Mouse (Mus musculus): Measurements from ENCODE around the gene Erg28.

GRCm38 (mm10) chr12:85779707-85780106, 44.6 kb downstream of the Erg28 start:
- TF ChIP-seq CTCF (IDR thresholded peaks at IDR 0.05; ENCODE audit: control insufficient read depth, insufficient read depth, insufficient replicate concordance, low read depth, low read length) (no peak), POLR2A (IDR thresholded peaks at IDR 0.05; ENCODE audit: control insufficient read depth, low read depth, low read length) (no peak)

All from testis, adult 2 months (tissue).